Mouse (Mus musculus): ENCODE results near the gene Gm1043.

DNA sequence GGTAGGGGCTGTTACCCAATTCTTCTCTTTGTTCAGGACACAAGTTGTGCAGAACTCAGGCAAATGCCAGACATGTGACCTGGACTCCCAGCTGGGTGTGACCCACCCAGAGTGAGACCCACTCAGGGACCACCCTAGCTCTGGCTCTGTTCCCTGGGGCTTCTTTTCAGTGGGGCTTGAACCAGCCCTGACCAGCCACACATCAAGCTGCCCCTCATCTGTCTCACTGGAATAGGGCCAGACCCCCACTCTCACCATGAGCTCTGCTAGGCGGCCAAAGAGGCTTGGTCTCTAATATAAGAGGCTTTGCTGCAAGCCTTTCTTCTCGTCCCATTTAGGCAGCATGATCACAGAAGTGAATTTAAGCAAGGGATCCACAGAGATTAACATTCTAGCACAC is 121.2 kb downstream of the Gm1043 start:
- TF ChIP-seq POLR2A (IDR thresholded peaks at IDR 0.05; ENCODE audit: low read depth, low read length), result no peak
- no peak for TF ChIP-seq CTCF (IDR thresholded peaks at IDR 0.05; ENCODE audit: extremely low read depth, insufficient read depth, insufficient read length, insufficient replicate concordance)
